Mouse (Mus musculus): ENCODE measurements around the gene Fam171a1.
"Not testable (repeated sequence)": the region's sequence is repeated elsewhere in the genome, so short reads cannot be mapped to it uniquely, and the experiment has no call there.

The Fam171a1 gene

DNA sequence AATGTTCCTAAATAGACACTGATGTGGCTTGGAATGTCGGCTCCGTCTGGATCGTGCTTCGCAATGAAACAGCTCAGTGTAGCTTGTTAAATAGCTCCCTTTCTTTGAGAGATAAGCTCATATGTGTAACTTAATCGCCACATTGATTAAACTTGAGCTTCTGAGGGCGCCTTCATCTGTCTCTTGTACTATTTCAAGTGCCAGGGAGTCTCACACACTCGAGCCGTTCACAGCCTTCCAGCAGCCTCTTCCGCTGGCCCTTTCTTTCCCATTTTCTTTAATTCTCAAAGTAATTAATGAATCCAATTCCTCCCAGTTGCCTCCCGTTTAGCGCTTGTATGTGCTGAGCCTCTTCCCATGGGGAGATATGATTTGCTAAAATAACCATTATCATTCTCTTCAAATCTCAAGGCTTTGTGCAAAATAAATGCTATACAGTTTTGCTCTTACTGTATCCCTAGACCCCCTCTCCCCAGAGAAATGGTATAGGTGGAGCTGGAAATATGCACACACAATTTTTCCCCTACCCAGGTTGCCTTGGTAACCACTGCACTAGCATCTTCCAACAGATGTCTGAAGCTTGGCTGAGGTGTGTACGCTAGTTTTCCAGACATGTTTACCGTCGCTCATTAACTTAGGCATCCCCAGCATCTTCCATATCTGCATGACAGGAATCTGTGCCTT, 54.8 kb downstream of the Fam171a1 start:
- DNase-seq (ENCODE audit: extremely low read depth, low read depth, low spot score), result no peak

DNA sequence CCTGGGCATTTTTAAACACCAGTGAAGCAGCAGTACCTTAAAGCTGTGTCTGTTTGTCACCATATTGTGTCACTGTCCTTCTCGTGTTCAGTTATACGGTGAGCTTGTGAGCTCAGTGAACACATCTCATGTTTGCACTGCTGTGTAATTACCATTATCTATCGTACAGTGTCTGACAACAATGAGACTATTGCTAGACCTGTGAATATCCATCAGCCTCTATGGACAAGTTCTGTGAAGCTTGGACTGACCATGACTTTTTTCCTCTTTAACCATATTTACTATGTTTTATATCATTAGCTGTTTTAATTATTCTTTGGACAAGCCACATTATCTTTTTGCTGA, 55.4 kb downstream of the Fam171a1 start:
- DNase-seq (ENCODE audit: extremely low read depth, low read depth, low spot score), result no peak

DNA sequence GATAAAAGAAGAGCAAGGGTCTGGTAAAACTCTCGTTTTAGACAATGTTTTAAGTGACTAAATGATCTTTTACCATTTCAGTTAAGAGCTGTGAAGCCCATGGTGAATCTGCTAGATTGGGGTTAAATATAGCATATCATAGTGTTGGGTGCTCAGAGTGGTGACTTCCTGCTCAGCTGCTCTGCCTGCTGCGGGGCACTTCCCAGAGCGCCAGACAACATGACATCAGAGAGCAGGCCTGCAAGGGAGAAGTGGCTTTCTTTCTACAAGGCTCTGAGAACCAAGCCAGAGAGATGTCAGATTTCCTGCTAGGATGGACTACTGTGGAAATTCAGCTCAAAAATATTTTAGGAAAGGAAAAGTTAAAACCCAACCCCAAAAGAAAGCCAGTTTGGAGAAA, 57.8 kb downstream of the Fam171a1 start:
- DNase-seq (ENCODE audit: extremely low read depth, low read depth, low spot score), result no peak

DNA sequence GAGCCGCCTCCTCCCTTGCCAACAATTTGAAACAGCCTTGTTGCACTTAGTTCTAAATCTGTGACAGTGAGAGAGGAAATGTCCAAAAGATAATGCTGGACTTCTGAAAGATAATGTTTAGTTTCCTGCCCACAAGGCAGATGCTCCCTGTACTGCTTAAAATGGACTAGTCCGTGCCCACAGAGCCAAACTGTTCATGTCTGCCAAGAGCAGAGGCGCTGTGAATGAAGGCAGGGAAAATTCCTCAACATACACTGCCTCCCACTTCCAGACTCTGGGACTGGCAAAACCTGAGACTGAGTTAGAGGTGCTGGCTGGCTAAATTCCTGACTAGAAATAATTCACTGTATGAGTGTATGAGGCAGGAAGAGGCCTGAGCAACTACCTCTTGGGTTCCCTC, 58.6 kb downstream of the Fam171a1 start:
- DNase-seq (ENCODE audit: extremely low read depth, low read depth, low spot score), result no peak

DNA sequence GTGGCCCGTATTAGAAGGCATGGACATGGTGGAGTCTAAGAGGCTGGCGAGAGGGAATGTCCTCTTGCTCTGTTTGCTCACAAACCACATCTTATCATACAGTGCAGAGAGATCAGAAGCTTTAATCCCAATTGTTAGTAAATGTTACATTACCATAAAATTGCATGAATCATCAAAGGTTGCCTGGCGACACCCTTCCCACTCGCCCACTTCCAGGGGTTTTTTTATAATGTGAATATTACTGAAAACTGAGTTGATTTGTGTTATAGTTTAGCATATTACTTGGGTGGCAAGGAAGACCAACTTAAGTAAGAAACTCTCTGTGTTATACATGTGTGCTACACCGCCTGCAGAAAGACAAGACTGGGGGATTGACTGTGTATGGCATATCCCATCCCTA, 60.9 kb downstream of the Fam171a1 start:
- no peak for DNase-seq (ENCODE audit: extremely low read depth, low read depth, low spot score)

DNA sequence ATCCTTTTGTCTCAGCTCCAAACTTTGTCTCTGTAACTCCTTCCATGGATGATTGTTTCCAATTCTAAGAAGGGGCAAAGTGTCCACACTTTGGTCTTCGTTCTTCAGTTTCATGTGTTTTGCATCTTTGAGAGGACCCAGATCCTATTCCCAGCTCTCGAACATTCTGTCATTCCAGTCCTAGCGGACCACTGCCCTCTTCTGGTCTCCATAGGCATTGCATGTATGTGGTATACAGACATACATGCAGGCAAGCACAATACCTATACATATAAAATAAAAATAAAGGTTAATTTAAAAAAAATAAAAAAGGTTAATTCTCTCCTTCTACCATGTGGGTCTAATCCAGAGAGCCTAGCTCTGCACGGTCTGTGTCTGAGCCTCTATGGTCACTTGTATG, 62.0 kb downstream of the Fam171a1 start:
- DNase-seq (ENCODE audit: extremely low read depth, low read depth, low spot score), result not testable (repeated sequence)

DNA sequence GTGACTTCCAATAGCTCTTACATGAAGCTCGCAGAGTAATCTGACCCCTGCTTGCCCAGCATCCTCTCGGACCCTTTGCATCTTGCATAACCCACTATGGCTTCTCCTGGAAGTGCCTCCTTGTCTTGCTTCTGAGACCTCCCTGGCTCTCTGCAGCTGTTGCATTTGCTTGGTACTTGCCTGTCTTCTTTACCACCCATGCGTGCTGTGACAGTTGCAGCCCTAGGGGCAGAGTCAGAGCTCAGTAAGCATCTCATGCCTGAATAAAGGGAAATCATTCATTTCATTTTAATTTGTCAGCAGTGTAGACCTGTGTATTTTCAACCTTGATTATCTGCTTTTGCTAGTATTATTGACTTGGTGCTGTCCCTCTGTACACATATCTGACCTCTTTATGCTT, 62.7 kb downstream of the Fam171a1 start:
- no peak for DNase-seq (ENCODE audit: extremely low read depth, low read depth, low spot score)

DNA sequence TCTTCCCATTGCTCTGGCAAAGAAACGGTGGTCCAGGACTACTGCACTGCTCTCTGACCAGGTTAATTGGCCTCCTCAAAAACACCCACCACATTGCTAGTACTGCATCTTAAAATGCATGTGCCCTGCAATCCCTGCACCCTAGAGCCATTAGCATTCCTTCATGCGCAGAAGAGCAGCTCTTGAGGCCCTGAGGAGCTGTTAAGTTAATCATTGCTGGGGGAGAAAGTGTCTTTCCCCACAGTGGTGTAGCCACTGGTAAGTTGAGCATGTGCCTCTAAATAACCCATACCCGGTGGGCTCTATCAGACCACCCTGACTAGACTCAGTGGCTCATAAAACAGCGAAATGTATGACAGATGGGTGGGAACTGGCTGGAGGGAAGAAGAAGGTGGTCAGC, 66.5 kb downstream of the Fam171a1 start:
- no peak for DNase-seq (ENCODE audit: extremely low read depth, low read depth, low spot score)

DNA sequence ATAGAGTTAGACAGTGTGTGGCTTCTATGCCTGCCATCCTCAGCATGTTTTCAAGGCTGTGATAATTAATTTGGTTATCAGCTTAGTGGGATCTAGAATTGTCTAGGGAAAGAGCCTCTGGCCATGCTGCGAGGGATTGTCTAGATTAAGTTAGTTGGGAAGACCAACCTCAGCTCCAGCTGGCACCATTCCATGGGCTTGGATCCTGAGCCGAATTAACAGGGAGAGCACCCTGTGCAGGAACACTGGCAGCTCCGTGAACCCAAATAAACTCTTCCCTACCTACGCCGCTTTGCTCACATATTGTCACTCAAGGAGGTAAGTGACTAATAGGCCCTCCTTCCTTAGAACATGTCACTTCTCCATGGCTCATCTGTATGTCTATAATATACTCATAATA, 69.6 kb downstream of the Fam171a1 start:
- DNase-seq (ENCODE audit: extremely low read depth, low read depth, low spot score), result no peak

DNA sequence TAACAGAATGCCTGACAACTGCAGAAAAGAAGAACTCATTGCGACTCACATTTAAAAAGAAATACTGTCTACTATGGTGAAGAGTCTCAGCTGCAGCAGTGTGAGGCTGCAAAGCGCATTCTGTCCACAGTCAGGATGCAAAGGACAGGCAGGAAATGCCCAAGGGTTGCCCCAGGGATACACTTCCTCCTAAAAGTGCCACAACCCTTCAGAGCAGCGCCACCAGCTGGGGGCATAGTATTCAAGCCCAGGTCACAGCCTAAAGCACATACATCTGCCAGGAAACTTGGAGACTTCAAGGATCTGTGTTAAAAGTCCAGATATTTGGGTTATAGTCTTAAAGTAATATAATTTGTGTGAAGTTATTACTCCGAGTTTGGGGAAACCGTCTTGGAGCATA, 71.3 kb downstream of the Fam171a1 start:
- no peak for DNase-seq (ENCODE audit: extremely low read depth, low read depth, low spot score)

DNA sequence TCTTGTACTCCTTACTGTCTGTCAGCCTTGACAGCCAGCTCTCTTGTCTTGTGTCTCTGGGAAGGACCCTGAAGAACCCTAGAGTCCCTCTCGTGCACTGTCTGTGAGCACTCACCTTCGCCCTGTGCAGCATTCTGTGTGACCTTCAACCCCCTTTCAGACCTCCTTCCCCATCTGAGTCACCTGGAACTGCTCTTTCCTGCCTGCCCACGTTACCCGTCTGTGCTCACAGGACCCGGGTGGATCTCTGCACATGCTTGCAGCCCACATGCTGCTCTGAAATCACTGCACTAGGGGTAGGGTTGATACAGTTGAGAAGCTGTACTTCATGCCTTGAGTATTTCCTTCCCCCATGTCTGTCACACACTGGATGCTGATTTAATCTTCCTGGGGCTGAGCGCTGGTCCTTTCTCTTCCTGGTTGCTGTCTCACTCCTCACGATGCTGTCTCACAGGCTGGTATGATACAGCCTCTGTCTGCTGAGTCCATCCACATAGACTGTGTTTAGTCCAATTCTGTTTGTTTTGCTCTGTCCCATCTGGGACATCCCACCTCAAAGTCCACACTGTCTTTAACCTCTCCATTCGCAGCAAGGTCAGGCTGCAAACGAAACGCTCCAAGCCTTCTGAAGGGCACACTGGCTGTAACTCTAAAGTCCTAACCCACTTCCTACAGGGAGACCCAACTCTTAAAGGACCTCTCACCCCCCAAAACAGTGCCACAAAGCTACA, 74.9 kb downstream of the Fam171a1 start:
- DNase-seq (ENCODE audit: extremely low read depth, low read depth, low spot score), result no peak

DNA sequence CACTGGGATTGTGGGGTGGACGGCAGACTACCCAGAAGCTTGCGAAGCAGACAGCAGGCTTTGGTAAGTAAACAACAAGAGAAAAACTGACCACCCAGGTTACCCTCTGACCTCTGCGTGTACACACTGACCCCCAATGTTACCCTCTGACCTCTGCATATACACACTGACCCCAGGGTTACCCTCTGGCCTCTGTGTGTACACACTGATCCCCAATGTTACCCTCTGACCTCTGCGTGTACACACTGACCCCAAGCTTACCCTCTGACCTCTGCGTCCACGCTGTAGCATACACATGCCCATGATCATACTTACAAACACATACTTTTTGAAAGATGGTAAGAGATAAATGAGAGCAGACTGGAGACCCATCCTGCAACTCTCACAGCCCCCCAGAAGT, 77.1 kb downstream of the Fam171a1 start:
- DNase-seq (ENCODE audit: extremely low read depth, low read depth, low spot score), result no peak

DNA sequence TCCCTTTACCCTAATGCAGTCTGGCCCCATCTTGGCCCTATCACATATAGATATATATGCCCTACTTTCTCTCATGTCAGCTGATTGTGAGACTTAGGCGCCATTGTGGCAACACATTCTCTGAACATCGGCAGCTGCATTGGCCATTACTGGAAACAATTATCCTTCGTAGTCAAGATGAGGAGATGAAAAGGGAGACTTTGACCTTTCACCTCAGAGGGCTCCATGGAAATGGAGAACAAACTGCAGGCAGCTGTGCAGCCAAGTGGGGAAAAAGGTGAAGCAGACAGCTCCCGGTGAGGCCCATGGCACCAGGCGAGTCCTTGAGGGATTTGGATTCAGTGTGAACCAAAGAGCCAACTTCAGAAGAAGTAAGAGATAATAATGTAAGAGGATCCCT, 81.5 kb downstream of the Fam171a1 start:
- DNase-seq (ENCODE audit: extremely low read depth, low read depth, low spot score), result no peak

DNA sequence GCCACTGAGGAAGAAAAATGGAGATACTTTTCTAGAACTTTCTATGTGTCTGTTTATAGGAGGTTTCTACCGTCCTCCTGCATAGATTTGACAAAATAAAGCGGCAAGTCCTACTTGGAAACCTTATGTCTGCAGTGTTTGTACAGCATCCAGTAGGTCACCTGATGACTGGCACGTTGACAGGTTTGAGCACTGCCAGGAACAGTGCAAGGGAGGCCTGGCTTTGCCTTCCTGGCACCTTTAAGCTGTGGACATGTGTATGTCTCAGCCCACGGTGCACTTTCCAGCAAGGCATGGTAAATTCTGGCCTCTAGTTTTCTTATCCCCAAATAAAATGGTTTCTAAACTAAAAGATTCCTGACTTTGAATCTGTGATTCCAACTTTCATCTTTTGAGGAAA, 86.4 kb downstream of the Fam171a1 start:
- no peak for DNase-seq (ENCODE audit: extremely low read depth, low read depth, low spot score)

DNA sequence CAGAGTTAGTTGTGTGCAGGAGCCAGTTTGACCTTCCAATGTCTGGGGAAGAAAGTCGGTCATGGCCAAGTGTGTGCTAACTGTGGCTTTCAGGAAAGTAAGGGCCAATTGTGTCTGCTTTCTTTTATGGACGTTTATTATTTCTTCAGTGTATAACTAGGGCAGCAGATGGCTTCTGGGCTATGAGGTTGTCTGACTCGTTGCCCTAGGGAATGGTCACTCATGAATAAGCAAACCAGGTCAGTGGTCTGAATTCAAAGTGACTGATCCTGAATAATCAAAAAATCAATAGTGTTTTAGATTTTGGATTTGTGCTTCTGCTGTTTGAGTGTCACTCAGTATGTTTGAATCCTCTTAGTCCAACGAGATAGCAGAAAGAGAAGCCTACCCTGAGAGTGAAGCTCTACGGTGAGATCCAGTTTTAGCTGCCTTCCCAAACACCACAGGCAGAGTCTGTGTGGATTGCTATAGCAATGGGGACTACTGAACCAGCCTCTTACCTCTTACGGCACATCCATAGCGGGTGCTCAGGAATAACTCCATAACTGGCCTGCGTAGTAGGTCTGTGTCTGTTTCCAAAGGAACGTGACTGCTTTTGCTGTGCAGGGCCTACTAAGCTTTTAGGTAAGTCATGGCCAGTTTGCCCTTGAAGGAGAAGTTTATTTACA, 93.1 kb downstream of the Fam171a1 start:
- DNase-seq (ENCODE audit: extremely low read depth, low read depth, low spot score), result no peak

DNA sequence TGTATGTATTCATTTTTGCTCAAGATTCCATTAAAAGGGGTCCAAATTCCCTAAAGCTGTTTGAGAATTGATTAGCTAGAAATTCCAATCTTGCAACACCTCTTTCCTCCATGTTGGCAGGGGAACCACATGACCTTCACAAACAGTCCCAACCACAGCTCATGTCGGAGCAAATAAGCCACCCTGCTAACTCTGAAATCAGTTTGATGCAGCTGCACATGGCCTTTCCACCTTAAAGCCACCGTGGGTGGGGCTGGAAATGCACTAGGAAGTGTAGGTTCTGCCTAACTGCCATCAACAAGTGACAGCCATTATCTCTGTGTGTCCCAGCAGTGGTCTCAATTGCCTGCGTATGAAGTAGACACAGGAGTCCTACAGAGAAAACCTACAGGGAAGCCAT, 101.5 kb downstream of the Fam171a1 start:
- DNase-seq (ENCODE audit: extremely low read depth, low read depth, low spot score), result no peak

DNA sequence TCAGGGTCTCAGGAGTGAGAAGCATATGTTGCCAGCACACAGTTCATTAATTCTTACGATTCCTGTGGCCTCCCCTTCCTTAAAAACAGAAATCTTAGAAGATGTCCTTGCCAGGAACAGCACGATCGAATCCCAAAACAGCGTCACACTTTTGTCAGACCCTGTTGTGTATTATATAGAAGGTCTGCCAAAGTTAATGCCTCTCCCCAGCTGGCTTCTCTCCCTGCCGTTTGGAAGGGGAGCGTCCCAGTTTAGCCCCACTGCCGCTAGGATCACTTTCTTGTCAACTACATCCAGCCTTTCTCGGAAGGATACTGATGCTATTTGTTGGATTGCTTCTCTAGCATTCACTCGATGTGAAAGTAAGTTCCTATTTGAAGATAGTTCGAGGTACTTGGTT, 102.6 kb downstream of the Fam171a1 start:
- DNase-seq (ENCODE audit: extremely low read depth, low read depth, low spot score), result no peak

DNA sequence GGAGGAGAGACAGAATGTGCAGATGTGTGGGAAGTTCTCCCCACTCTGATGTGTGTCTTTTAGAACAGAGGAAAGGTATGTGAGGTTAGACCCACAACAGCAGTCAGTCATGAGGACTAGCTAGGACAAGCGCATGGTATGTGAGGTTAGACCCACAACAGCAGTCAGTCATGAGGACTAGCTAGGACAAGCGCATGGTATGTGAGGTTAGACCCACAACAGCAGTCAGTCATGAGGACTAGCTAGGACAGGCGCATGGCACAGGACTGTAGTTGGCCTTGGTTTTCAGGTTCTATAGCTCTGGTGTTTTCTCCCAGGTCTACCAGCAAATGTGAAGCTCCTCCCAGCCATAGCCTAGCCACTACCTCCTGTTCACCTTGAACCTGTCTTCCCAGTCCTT, 103.6 kb downstream of the Fam171a1 start:
- DNase-seq (ENCODE audit: extremely low read depth, low read depth, low spot score), result not testable (repeated sequence)

DNA sequence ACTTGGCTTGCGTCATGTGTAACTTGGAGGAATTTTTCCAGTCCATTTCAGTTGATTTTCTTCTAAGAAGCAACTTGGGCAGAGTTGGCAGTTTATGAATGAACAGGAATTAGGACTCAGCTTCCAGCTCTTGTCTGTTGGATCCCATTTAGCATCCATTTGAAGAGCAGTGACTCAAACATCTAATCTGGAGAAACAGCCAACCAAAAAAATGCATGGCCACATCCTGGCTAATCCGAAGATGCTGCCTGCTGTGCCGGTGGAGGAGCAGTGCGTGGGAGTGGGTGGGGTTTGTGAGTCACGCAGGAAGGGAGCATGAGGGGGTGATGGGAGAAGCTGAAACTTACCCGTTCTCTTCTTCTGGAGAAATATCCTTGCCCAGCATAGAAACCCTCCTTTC, 104.2 kb downstream of the Fam171a1 start:
- DNase-seq (ENCODE audit: extremely low read depth, low read depth, low spot score), result no peak

DNA sequence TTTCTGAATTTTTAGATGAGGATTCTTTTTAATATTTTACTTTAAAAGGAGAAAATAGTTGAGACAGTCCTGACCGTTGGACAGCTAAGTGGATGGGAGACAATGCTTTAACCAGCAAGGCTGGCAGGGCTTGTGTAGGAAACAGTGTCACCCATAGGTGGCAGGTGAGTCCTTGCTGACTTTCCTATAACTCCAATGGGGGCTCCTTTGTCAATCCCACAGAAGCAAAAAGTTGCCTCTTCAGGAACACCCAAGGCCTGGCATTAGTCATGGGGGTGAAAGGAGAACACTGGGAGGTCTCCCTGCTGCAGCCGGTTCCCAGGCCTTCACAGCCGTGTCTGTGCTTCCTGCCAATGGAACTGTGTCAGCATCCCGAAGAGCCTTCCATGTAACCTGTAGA, 114.5 kb downstream of the Fam171a1 start:
- no peak for DNase-seq (ENCODE audit: extremely low read depth, low read depth, low spot score)

DNA sequence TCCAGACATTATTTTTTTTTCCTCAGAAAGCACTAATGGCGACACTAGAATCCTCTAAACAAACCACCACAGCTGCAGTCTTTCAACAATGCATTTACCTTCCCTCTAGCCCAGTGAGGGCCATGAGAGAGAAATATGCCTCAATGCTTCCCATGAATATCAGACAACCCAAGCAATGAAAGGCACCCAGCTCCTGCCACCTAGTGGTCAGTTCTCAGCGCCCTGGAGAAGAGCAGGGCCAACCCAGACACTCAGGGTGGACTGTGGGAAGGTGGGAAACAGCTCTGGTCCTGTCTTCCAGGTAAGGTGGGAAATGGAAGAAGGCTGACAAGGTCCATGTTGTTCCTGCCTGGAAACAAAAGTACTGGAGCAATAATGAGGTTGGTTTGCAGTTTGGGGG, 115.0 kb downstream of the Fam171a1 start:
- DNase-seq (ENCODE audit: extremely low read depth, low read depth, low spot score), result no peak

DNA sequence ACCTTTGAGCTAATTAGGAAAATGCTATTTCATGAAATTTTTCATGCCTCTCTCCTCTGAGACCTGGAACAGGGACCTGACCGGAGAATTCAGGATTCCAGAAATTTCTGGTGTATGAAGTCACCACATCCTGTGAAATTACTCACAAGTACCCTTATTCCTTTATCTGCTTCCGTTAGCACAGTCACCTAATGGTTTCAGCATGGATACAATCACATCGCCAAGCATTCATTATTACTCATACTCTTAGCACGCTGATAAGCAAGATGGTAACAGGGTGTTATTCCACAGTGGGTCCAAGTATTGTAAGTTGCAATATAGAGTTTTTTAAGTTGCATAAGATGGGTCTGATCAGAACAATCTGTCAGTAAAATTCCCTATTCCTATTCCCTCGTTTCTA, 125.2 kb downstream of the Fam171a1 start:
- no peak for DNase-seq (ENCODE audit: extremely low read depth, low read depth, low spot score)

Data from fat pad, adult 2 months (tissue).